Mouse (Mus musculus) olfactory bulb, adult 2 months (tissue): Measurements from ENCODE around the gene Pus10. TPM values are rescaled to one million over a fixed set of nuclear protein-coding genes. Genes with fewer than 3 reads are reported as not detected.

Experiments used
- H3K27ac ChIP-seq: fragments of 200-500 bp; 2 replicates; pipeline ENCODE4 v1.5.1; 2012; ENCODE audit warnings: low read depth, low read length; ENCODE audit not compliant: insufficient read depth
- H3K4me1 ChIP-seq: fragments of 200-500 bp; 2 replicates; pipeline ENCODE4 v1.6.1; 2012; ENCODE audit warnings: low read length; ENCODE audit not compliant: control insufficient read depth, insufficient read depth
- H3K4me3 ChIP-seq: fragments of 200-500 bp; 2 replicates; pipeline ENCODE4 v1.5.1; 2012; ENCODE audit warnings: mild to moderate bottlenecking, low read depth, low read length, moderate library complexity; ENCODE audit not compliant: insufficient read depth
- CTCF ChIP-seq: fragments of 200-500 bp; IDR thresholded peaks from 2 replicates; pipeline ENCODE4 v1.5.1; 2012; ENCODE audit warnings: low read depth, mild to moderate bottlenecking, low read length, moderate library complexity; ENCODE audit not compliant: insufficient read depth
- POLR2A ChIP-seq: fragments of 200-500 bp; IDR thresholded peaks from 2 replicates; pipeline ENCODE4 v1.6.1; 2012; ENCODE audit warnings: mild to moderate bottlenecking, low read depth, low read length, moderate library complexity; ENCODE audit not compliant: insufficient read depth
- WGBS: fragments of 180-500 bp; shearing (Covaris S2); methylation state at CpG from one replicate; pipeline ENCODE4 v1.1.7; 2018; 5-methylcytosine and 5-hydroxymethylcytosine counted together
- polyA plus RNA-seq: library from polyadenylated mRNA; stranded (reverse); fragments of >200 nt; gene quantifications from 2 replicates; pipeline ENCODE4 v1.2.4, GENCODE M21; 2012; ENCODE audit warnings: low replicate concordance; ENCODE audit not compliant: missing spikeins, insufficient read depth, insufficient read length

Pus10 gene
- polyA plus RNA-seq, 1 experiment: not detected

GRCm38 (mm10) chr11:23712299-23712698 lies 46.8 kb downstream of the Pus10 start:
- Histone ChIP-seq H3K4me1 (no peaks in the 10 kb centered on the region), H3K27ac (no peak overlapping the region), H3K4me3 (no peak overlapping the region)
- no peak for TF ChIP-seq CTCF
- no peak for TF ChIP-seq POLR2A
- WGBS: 52% methylated on average over 3 of the region's 3 CpGs

GRCm38 (mm10) chr11:23718856-23719255 lies 53.4 kb downstream of the Pus10 start:
- TF ChIP-seq POLR2A: no peak
- no peak for TF ChIP-seq CTCF
- H3K4me3 ChIP-seq: no peak overlapping the region
- H3K4me1 ChIP-seq: no peaks in the 10 kb centered on the region
- WGBS: over 99% methylated on average over 2 of the region's 2 CpGs
- H3K27ac ChIP-seq: no peak overlapping the region

GRCm38 (mm10) chr11:23719825-23720224 lies 54.4 kb downstream of the Pus10 start:
- TF ChIP-seq CTCF: no peak
- TF ChIP-seq POLR2A: no peak
- no peak overlapping the region for H3K4me3 ChIP-seq
- no peak overlapping the region for H3K27ac ChIP-seq
- H3K4me1 ChIP-seq: no peaks in the 10 kb centered on the region
- 83% methylated on average over 3 of the region's 3 CpGs for WGBS

- 26% methylated on average over 2 of the region's 2 CpGs for WGBS
- Histone ChIP-seq H3K4me3 (no peak overlapping the region), H3K27ac (no peak overlapping the region), H3K4me1 (no peaks in the 10 kb centered on the region)
- TF ChIP-seq POLR2A (no peak), CTCF (no peak)
Measured at GRCm38 (mm10) chr11:23722326-23722725, 56.9 kb downstream of the Pus10 start.

GRCm38 (mm10) chr11:23725850-23726249 lies 60.4 kb downstream of the Pus10 start:
- Histone ChIP-seq H3K4me1 (no peaks in the 10 kb centered on the region), H3K27ac (no peak overlapping the region), H3K4me3 (no peak overlapping the region)
- 96% methylated on average over 2 of the region's 2 CpGs for WGBS
- TF ChIP-seq CTCF (no peak), POLR2A (no peak)

GRCm38 (mm10) chr11:23726441-23726840 lies 61.0 kb downstream of the Pus10 start:
- TF ChIP-seq POLR2A (no peak), CTCF (no peak)
- WGBS: 94% methylated on average over 2 of the region's 2 CpGs
- no peaks in the 10 kb centered on the region for H3K4me1 ChIP-seq

GRCm38 (mm10) chr11:23728186-23728585 lies 62.7 kb downstream of the Pus10 start:
- Histone ChIP-seq H3K27ac (no peak overlapping the region), H3K4me3 (no peak overlapping the region), H3K4me1 (no peaks in the 10 kb centered on the region)
- WGBS: 87% methylated on average over 2 of the region's 2 CpGs
- TF ChIP-seq POLR2A (no peak), CTCF (no peak)

More at GRCm38 (mm10) chr11:23726441-23726840, 61.0 kb downstream of the Pus10 start:
- Histone ChIP-seq H3K4me3 (no peak overlapping the region), H3K27ac (no peak overlapping the region)

- WGBS: 89% methylated on average over 4 of the region's 4 CpGs
- H3K4me3 ChIP-seq: no peak overlapping the region
- no peak for TF ChIP-seq POLR2A
- TF ChIP-seq CTCF: no peak
- no peak overlapping the region for H3K27ac ChIP-seq
- no peaks in the 10 kb centered on the region for H3K4me1 ChIP-seq
Measured at GRCm38 (mm10) chr11:23730120-23730519, 64.6 kb downstream of the Pus10 start.

- 93% methylated on average over 1 of the region's 1 CpGs for WGBS
- Histone ChIP-seq H3K27ac (no peak overlapping the region), H3K4me3 (no peak overlapping the region), H3K4me1 (no peaks in the 10 kb centered on the region)
- TF ChIP-seq POLR2A (no peak), CTCF (no peak)
Measured at GRCm38 (mm10) chr11:23732840-23733239, 67.4 kb downstream of the Pus10 start.

DNA sequence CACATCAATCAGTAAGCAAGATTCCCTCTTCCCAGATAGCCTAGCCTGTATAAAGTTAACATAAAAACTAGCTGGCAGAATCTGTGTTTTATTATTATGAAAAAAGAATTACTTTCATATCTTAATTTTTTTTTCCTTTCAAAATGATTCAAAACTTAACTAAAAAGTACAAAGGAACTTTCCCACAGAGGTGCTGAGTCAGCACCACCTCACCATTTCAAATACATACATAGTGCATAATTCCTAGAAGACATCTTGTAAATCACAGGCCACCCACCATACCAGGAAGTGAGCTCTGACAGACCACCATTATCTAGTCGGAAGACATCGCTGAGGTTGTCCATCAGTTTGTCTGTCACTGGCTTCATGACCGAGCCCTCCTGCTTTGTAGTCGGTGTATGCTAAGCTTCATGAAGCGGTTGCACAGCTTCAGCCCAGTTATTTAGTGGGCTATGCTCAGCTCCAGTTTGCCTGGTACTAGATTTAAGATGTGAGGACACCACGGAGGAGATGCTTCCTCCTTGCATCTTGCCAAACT lies 69.3 kb downstream of the Pus10 start:
- WGBS: 92% methylated on average over 6 of the region's 6 CpGs
- H3K4me3 ChIP-seq: no peak overlapping the region
- TF ChIP-seq POLR2A: no peak
- TF ChIP-seq CTCF: no peak
- H3K4me1 ChIP-seq: no peaks in the 10 kb centered on the region
- H3K27ac ChIP-seq: no peak overlapping the region
